Mouse (Mus musculus): ENCODE measurements at regions not wholly inside any gene's neighbourhood (a gene's known extent, or its start where the extent isn't known, plus 50 kb on each side); places are given as distances from the start of the nearest gene placed in this dataset.

GRCm38 (mm10) chr12:35267023-35267654 lies 220.2 kb downstream of the Snx13 start:
- TF ChIP-seq EP300 (IDR thresholded peaks at IDR 0.05; ENCODE audit: low read depth in 1 of 2, low read length in 2 of 2) (no peak), MAZ (IDR thresholded peaks at IDR 0.05; ENCODE audit: low read depth, low read length) (no peak), E2F4 (IDR thresholded peaks at IDR 0.05; ENCODE audit: borderline replicate concordance, low read depth, low read length) (no peak), BHLHE40 (IDR thresholded peaks at IDR 0.05; ENCODE audit: borderline replicate concordance, low read depth, low read length) (no peak), POLR2AphosphoS2 (IDR thresholded peaks at IDR 0.05; ENCODE audit: low read length) (no peak), CHD1 (IDR thresholded peaks at IDR 0.05; ENCODE audit: low read depth, low read length) (no peak), MEF2A (IDR thresholded peaks at IDR 0.05; ENCODE audit: extremely low read depth, insufficient replicate concordance, low read depth, low read length, poor library complexity, severe bottlenecking) (no peak), CTCF (IDR thresholded peaks at IDR 0.05 in 2 of 3, conservative IDR thresholded peaks at IDR 0.05 in 1 of 3; ENCODE audit: control insufficient read depth in 1 of 3, insufficient read depth in 1 of 3, low read depth in 2 of 3, low read length in 3 of 3, poor library complexity in 1 of 3, severe bottlenecking in 1 of 3) (no peak), HCFC1 (IDR thresholded peaks at IDR 0.05; ENCODE audit: low read depth, low read length) (no peak), TCF12 (IDR thresholded peaks at IDR 0.05; ENCODE audit: low read depth, low read length) (no peak), CHD2 (IDR thresholded peaks at IDR 0.05; ENCODE audit: low read length) (no peak), TAL1 (IDR thresholded peaks at IDR 0.05; ENCODE audit: low read length) (no peak), POLR2A (IDR thresholded peaks at IDR 0.05; ENCODE audit: control insufficient read depth in 1 of 2, insufficient read depth in 1 of 2, low read depth in 1 of 2, low read length in 2 of 2, poor library complexity in 1 of 2) (no peak)
